Mouse (Mus musculus): ENCODE data around the gene Gm5624. TPM values are rescaled to one million over a fixed set of nuclear protein-coding genes. Genes with fewer than 3 reads are reported as not detected.

Gene Gm5624
- polyA plus RNA-seq (2012; fragmentation: generic; extraction: Trizol): 1 to 10 TPM; 1.5 to 7.9 TPM

DNA sequence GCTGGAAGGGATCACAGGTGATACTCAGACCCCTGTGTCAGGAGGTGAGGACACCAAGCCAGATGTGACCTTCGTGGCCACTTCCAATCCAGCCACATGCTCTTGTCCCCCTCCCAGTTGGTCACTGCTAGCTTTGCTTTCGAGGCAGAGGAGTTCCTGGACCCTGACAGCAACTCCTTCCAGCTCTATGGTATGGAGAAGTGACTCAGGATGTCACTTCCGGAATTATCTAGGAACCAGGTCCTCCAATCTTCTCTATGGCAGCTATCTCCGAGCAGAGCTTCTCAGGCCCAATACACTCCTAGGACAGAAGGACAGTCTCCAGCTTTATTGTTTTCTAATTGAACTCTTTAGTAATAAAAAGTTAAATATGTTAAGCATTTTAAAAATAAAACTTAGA is at the start of gene Gm5624:
Gene Gm5624 (minus strand): TSS at position 202 of the 400 bp plus-strand sequence.

GRCm38 (mm10) chr14:44582853-44583252 is 44.9 kb downstream of the Gm5624 start, which contains the start of gene Gm8247:
TSS of gene Gm8247 (plus strand) at chr14:44583153.

DNA sequence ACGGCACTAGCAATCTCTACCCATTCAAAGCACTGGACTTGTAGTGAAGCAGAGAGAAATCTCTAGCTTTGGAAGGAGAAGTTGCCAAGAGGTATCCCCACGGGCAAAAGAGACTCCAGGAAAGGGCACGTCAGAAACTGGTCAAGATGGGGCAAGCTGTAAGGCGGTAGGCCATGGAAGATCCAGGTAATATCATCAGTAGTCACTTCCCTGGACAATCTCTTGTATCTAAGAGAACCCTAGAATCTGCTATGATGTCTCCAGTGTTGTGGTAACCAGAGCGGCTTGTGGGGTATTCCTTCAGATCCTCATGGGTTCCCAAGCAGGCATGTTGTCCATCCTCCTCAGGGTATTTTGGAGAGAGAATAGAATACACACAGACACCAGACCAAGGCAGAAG is 109.8 kb downstream of the Gm5624 start, which contains the start of gene Gm17093:
Gene Gm17093 (plus strand): TSS at position 301 of the 400 bp plus-strand sequence.

Other genes starting within 250 kb of the Gm5624 start
- under 1 TPM in 1 of 2 experiments, not detected in 1; 0.02 TPM for gene Gm3371, start 217.2 kb downstream of the Gm5624 start, polyA plus RNA-seq (2012; fragmentation: generic; extraction: Trizol)
- gene Gm8232, start 194.3 kb downstream of the Gm5624 start, polyA plus RNA-seq (2012; fragmentation: generic; extraction: Trizol): not detected
- gene BC061237, start 135.5 kb downstream of the Gm5624 start, polyA plus RNA-seq (2012; fragmentation: generic; extraction: Trizol): not detected
- not detected for gene Gm17093, start 109.7 kb downstream of the Gm5624 start, polyA plus RNA-seq (2012; fragmentation: generic; extraction: Trizol)
- not detected for gene Gm8247, start 44.8 kb downstream of the Gm5624 start, polyA plus RNA-seq (2012; fragmentation: generic; extraction: Trizol)
- gene Gm8257, start 78.5 kb upstream of the Gm5624 start, polyA plus RNA-seq (2012; fragmentation: generic; extraction: Trizol): not detected
- gene Gm8267, start 122.4 kb upstream of the Gm5624 start, polyA plus RNA-seq (2012; fragmentation: generic; extraction: Trizol): not detected
- not detected for gene Ptgdr, start 231.4 kb upstream of the Gm5624 start, polyA plus RNA-seq (2012; fragmentation: generic; extraction: Trizol)